Mouse (Mus musculus) embryo, embryonic 11.5 days (tissue): ENCODE results near the gene Zfp967.
"Not testable (repeated sequence)": the region's sequence is repeated elsewhere in the genome, so short reads cannot be mapped to it uniquely, and the experiment has no call there.

ENCODE experiments used
- DNase-seq: peaks from one replicate; pipeline ENCODE4 v3.0.0-alpha.2; 2012; ENCODE audit warnings: low read depth, low spot score

The Zfp967 gene

DNA sequence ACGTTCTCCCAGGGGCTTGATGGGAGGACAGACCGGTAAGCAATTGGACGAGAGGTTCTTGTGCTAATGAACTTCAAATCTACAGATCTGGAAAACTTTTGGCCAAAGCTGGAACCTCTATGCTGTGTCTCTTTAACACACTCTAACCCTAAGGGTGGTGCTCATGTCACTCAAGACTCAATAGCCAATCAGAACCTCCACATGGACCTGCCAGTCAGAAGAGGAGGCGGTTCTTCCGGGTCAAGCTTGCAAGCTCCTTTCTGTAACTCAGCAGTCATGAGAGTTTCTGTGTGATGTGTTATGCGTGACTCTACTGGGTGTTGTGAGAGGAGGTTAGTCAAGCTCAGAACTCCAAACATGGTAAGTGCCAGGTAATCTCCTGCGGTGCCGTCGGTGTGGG is at the start of gene Zfp967:
Gene Zfp967 (plus strand): TSS at position 301 of the 400 bp plus-strand sequence.
- not testable (repeated sequence) for DNase-seq

- not testable (repeated sequence) for DNase-seq
Measured at GRCm38 (mm10) chr2:176486683-176487082, 34.2 kb upstream of the Zfp967 start, which contains the start of gene Gm14434. Gm14434 (minus strand) TSS chr2:176486783.
